Mouse (Mus musculus) urinary bladder, postnatal 36 days (tissue): ENCODE data around the gene Ddx52.

Experiments
- DNase-seq, 2 experiments: peaks; one replicate each; pipeline ENCODE4 v3.0.0; 2022; ENCODE audit warnings: low spot score in 2 of 2, mixed read lengths in 1 of 2

Ddx52 gene

DNA sequence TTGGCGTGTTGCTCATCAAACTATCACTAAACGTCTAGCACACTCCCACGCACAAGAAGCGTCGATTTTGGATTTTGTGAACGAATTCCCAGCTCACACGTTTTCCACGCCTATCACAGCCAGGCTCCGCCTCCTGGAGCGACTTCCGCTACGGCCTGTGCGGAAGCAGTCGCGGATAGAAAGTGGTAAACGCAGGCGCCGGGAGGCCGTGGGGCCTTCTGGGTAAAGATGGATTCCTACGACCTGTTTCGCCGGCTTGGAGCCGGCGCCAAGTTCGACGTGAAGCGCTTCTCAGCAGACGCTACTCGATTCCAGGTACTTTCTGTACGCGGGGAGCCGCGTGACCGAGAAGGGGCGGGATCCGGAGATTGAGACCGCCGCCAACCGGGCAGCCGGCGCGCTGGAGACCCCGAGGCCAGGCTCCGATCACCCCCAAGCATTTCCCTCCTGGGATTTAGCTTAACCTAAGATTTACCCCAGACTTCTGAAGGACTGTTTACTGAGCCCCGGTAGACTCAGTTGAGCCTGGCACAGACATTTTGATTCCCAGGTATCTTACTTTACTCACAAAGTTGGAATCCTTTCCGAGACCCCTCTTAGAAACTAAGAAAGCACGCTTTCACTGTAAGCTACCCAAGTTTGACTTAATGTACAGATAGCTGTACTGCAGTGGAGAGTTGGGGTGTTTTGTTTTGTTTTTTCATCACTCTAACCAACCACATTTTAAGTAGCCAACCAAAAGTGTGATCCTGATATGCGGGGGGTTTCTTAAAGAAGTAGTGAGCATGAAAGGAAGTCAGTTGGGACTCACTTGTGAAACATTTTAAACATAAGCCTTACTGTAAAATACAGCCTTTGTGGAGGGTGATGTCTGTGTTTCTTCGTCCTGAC, at the start of gene Ddx52:
Ddx52 (plus strand) TSS at position 113 of the 891 bp plus-strand sequence.
- peak; percentile 77 to 91 for DNase-seq

DNA sequence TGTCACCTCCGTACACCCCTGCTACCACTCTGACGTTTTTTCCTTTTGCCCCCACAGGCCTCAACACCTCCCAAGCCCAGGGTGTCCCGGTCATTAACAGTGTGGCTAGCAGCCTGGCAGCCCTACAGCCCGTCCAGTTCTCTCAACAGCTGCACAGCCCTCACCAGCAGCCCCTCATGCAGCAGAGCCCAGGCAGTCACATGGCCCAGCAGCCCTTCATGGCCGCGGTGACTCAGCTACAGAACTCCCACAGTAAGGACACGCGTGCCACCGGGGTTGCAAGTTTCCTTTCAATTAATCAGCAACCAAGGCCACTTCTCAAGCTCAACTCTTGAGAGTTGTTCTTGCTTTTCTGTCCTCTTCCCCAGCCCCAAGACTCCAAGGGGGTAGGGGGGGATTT, 48.5 kb upstream of the Ddx52 start:
- no peak for DNase-seq

DNA sequence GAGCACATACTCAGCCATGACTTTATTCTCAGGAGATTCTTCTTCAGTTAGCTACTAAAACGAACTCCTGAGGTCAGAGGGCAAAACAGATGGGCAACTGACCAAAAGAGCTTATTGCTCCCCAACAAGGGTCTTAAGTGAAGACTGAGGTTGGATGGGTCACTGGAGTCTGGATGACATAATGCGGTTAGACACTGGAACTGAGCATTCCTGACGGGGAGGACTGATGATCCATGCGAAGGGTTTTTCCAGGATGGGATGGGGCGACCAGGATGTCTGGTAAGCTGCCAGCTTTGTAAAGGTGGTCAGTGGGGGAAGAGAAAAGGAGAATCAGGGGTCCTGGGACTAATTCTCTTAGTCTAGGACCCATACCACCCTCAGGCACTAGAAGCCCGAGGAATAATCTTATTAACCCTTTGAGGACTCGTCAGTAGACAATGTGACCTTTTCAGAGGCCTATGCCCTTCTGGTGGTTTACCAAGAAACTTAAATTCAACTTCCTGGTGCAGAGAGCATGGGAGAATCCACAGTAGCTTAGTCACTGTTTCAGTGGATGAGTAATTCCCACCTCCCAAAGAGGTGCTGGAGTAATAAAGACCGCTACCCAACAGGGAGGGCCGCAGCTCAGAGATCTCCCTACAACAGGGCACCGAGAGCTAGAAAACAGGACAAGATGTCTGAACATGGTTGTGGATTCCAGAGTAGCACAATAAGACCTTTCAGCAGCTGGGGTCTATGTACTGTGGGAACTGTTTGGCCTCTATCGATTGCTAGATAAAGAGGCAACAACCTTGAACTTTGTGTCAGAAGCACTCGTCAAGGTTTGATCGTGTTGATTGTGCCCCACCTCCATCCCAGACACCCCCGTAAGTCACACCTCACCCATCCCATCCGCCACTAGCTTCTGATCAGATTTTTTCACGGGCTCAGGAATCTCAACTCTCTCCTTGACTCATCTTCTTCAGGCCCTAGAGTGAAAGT, 45.1 kb upstream of the Ddx52 start:
- no peak for DNase-seq

- DNase-seq: no peak
Observed at GRCm38 (mm10) chr11:83897569-83897968, 44.3 kb upstream of the Ddx52 start.

DNA sequence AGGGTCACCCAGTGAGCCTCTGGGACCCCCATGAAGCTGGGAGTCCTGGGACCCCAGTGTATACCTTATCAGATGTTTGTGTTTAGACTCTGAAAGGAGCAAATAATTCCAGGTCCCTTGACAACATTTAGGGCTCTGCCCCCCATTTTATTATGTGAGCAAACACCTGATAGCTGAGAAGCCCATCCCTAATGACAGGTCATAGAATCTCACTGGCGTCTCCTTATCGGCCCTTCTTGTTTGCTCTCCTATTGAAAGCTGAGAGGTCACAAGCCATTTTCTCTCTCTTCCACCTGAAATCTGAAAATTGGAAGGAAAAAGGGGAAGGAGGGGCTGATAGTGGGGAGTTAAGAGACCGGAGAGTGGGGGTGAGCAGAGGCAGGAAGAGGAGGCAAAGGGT, 39.0 kb upstream of the Ddx52 start:
- DNase-seq: no peak

DNA sequence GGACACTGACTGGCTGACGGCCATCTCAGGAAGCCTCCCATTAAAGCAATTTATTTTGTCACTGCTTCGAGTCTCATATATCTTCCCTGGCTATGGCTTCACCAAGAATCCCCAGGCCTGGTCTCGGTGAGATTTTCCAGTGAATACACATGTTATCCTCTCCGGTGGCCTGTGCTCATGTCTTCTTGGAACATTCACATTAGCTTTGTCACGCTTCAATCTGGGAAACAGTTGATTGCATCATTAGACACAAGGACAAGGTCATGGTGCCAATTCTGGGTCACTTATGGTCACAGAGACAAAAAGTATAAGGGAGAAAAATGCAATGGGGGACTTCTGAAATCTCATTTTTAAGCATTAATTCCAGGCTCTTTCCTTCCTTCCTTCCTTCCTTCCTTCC, 36.1 kb upstream of the Ddx52 start:
- no peak for DNase-seq

GRCm38 (mm10) chr11:83908376-83908775, 33.5 kb upstream of the Ddx52 start:
- no peak for DNase-seq

- DNase-seq: no peak
Observed at GRCm38 (mm10) chr11:83913824-83914311, 28.0 kb upstream of the Ddx52 start.

- no peak for DNase-seq
Observed at GRCm38 (mm10) chr11:83914501-83914900, 27.4 kb upstream of the Ddx52 start.

DNA sequence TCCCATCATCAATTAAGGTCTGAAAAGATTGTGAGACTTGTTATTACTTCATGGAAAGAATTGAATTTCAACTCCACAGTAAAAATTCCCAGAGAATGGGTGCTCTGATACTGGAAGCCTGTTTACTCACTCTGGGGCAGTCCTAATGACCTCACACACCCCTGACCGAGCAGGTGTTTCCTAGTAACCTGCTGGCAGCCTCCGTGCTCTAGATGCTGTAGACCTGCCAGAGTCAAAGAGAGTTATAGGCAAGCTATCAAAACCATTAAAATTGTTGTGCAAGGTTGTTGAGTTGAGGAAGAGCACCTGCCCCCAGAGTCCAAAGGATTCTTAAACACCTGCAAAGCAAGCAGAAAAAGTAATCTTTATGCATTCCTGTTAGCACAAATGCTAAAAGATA, 19.3 kb upstream of the Ddx52 start:
- no peak for DNase-seq

GRCm38 (mm10) chr11:83927097-83927496, 14.8 kb upstream of the Ddx52 start:
- no peak for DNase-seq

- DNase-seq: no peak
Observed at GRCm38 (mm10) chr11:83932506-83933106, 9.3 kb upstream of the Ddx52 start.

DNA sequence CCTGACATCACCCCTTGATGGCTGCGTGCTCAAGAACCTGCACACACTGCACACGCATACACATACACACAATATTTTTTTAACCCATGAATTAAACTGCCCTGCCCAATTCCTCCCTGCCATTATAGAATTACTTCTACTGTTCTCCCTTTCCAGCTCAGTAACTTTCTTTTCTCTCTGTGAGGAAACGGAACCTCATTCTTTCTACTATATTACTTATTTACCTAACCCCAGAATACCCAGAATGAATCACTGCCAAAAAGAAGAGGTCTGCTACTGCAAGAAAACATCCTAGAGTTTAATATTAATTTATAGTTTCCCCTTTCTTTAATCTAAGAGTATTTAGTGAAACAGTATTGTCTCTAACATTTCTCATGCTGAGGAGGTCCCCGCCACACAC, 8.5 kb upstream of the Ddx52 start:
- DNase-seq: no peak

DNA sequence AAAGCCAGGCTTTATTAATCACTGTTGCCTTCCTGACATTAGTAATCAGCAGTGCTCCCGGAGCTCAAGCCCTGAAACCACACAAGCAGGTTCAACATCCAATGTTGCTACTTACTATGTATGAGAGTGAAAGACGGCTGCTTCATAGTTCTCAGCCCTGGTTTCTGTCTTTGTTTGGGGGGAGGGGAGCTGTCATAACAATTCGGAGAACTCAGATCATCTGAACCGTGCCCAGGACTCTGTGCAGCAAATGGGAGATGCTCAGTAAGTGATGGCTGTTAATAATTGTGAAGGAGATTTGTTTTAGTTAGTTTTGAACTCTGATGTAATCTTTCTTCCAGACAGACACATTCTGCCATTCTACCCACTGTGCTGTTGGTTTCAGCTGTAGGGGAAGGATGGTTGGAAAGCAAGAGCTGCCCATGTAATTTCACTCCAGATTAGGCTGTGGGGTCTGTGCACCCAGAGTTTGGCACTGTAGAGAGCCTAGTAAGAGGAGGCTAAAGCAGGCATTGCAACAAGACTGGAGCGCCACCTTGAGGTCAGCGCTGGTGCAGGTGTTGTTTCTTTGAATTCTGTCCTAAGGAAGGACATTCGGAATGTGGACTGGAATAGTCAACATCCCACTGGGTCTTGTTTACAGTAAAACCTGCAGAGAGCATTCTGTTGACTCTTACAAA, 5.7 kb upstream of the Ddx52 start:
- DNase-seq: peak; percentile 67 to 75

DNA sequence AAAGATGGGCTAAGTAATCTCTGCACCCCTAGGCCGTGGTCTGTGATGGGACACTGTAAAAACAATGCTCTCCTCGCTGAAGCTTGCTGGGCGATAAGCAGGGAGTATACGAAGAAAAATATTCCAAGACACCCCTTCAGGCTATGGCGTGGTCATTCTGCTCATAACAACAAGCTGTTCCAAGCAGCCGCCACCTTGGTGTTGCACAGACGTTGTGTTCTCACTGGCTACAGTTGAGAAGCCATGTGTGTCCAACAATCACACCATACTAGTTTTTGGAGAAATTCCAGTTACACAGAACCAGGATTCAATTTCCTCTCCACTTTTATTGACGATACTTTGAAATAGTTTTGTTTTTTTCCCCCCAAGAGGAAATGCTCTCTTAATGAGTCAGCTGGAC, 3.3 kb upstream of the Ddx52 start:
- DNase-seq: no peak

GRCm38 (mm10) chr11:83956822-83957221, 15.0 kb downstream of the Ddx52 start:
- DNase-seq: no peak

DNA sequence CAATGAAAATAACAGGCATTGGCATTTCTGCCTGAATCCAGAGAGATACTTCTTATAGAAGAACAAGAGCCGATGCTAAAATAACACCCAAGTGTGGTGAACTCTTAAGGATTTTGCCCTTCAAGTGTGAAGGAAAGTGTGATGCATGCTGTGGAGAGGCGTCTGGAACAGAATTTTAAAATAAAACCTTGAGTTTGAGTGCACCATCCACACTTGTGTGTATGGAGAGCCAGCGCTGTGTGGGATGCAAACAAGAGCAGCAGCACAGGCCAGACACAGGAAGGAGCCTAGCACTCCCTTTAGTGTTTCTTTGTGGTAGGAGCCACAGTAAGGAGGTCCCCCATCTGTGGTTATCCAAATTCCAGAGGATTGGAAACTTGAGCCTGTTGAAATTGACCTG, 20.1 kb downstream of the Ddx52 start:
- DNase-seq: no peak

DNA sequence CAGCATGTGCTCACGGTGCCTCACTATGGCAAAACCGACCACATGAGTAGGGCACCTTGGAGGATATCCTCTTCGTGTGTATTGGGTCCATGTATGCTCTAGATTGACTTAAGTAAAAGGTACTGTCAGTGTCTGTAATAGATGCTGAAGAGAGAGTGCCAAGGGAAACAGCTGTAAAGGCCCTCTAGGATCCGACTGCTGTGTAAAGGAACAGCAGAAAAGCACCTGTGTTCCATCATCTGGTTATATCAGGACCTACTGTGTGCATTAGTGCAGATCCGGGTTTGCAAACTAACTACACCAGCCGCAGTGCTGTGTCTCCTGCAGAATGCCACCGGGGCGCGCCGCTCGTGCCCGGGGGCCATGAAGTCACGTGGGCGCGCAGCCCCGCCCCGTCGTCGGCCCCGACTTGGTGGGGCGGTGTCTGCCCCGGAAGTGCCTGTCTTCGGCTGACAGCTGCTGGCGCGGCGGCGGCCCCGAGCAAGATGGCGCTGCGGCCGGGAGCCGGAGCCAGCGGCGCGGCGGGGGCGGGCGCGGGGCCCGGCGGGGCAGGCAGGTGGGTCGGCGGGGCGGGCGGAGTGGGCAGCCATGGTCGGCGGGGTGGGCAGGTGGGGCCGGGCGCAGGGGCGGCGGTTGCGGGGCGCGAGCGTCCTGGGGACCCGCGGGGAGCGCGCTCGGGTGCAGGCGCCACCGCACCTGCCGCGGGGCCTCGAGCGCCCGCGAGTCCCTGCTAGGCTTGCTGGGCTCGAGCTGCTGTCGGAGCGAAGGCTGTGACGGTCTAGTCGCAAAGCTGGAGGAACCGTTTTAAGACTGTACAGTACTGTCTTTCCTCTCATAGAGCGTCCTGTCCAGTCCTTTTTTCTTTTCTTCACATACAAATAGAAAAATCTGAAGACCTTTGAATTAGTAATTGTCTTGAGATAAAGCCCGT, 22.4 kb downstream of the Ddx52 start, which contains the start of gene Synrg:
Synrg (plus strand) TSS at position 438 of the 931 bp plus-strand sequence.
- DNase-seq: peak; percentile 83 to 90

- peak in 1 of 2 experiments; percentile 12 for DNase-seq
Observed at GRCm38 (mm10) chr11:83967436-83968204, 25.8 kb downstream of the Ddx52 start.
